Mouse (Mus musculus) brain, embryonic 14.5 days (tissue): ENCODE data around the gene Mfng.

Experiments
- CTCF ChIP-seq: fragments of 200-500 bp; IDR thresholded peaks from 2 replicates; pipeline ENCODE4 v1.5.1; 2012; ENCODE audit warnings: inconsistent platforms, mild to moderate bottlenecking, moderate library complexity, borderline replicate concordance; ENCODE audit not compliant: insufficient read depth, insufficient read length; ENCODE audit errors: extremely low read depth
- POLR2A ChIP-seq: fragments of 200-500 bp; IDR thresholded peaks from 2 replicates; pipeline ENCODE4 v1.6.1; 2012; ENCODE audit warnings: mild to moderate bottlenecking, inconsistent platforms, borderline replicate concordance; ENCODE audit not compliant: poor library complexity, insufficient read depth, insufficient read length, severe bottlenecking; ENCODE audit errors: extremely low read depth

GRCm38 (mm10) chr15:78788042-78788441 lies 14.8 kb upstream of the Mfng start:
- no peak for TF ChIP-seq CTCF
- TF ChIP-seq POLR2A: no peak
